Mouse (Mus musculus) myocyte (in vitro differentiated cells): ENCODE measurements at regions not wholly inside any gene's neighbourhood (a gene's known extent, or its start where the extent isn't known, plus 50 kb on each side); places are given as distances from the start of the nearest gene placed in this dataset.

ENCODE experiments used
- E2F4 ChIP-seq: IDR thresholded peaks from one replicate; pipeline ENCODE4 v1.6.1; 2011; ENCODE audit warnings: mild to moderate bottlenecking, control low read depth, moderate library complexity; ENCODE audit not compliant: insufficient read depth
- MAX ChIP-seq: IDR thresholded peaks from one replicate; pipeline ENCODE4 v1.6.1; 2011; ENCODE audit warnings: low read depth, mild to moderate bottlenecking, control low read depth
- POLR2A ChIP-seq: IDR thresholded peaks from one replicate; pipeline ENCODE4 v1.6.1; 2011; ENCODE audit warnings: low read depth, mild to moderate bottlenecking, control low read depth, moderate library complexity; ENCODE audit not compliant: insufficient read length
- POLR2AphosphoS2 ChIP-seq: IDR thresholded peaks from one replicate; pipeline ENCODE4 v1.6.1; 2011; ENCODE audit warnings: low read depth, control low read depth; ENCODE audit not compliant: insufficient read length
- REST ChIP-seq: IDR thresholded peaks from one replicate; pipeline ENCODE4 v1.6.1; 2011; ENCODE audit warnings: mild to moderate bottlenecking, control low read depth, moderate library complexity; ENCODE audit not compliant: insufficient read depth, insufficient read length
- SRF ChIP-seq: IDR thresholded peaks from one replicate; pipeline ENCODE4 v1.6.1; 2011; ENCODE audit warnings: low read depth; ENCODE audit not compliant: control insufficient read depth, insufficient read length
- TCF12 ChIP-seq: IDR thresholded peaks from one replicate; pipeline ENCODE4 v1.6.1; 2011; ENCODE audit warnings: mild to moderate bottlenecking, control low read depth; ENCODE audit not compliant: poor library complexity, insufficient read depth, severe bottlenecking
- USF1 ChIP-seq: IDR thresholded peaks from one replicate; pipeline ENCODE4 v1.6.1; 2011; ENCODE audit warnings: low read depth, mild to moderate bottlenecking, control low read depth, moderate library complexity

DNA sequence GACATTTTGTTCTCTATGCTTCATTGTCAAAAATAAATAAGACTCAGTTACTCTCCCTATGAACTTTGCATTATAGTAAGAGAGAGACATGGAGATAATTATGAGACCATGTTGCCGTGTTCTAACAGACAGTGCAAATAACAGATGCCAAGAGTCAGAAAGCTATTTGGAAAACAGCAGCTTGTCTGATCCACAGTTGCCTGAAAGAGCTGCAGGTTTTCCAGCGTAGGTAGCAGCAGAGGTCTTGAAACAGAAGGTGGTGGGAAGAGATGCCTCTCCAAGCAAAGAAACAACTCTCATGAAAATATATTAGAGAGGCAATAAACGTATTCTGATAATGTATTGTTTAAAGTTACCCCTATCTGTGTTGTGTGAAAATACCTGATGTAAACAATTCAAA lies 793.5 kb downstream of the Kcna4 start:
- TF ChIP-seq TCF12: no peak
- no peak for TF ChIP-seq MAX
- no peak for TF ChIP-seq E2F4
- TF ChIP-seq POLR2A: no peak
- TF ChIP-seq USF1: no peak
- no peak for TF ChIP-seq SRF
- TF ChIP-seq REST: no peak
- TF ChIP-seq POLR2AphosphoS2: no peak
